Mouse (Mus musculus): ENCODE data around the gene Cd209b. TPM values are rescaled to one million over a fixed set of nuclear protein-coding genes. Genes with fewer than 3 reads are reported as not detected.

Gene Cd209b
- not detected for total RNA-seq (2023)

GRCm38 (mm10) chr8:3926744-3927143, at the start of gene Cd209b:
Gene Cd209b (minus strand): TSS chr8:3926844.

GRCm38 (mm10) chr8:3954646-3955045, 28.0 kb upstream of the Cd209b start, which contains the start of gene Cd209c:
Gene Cd209c (minus strand): TSS chr8:3954746.

GRCm38 (mm10) chr8:3878455-3878854, 48.2 kb downstream of the Cd209b start, which contains the start of gene Cd209d:
Gene Cd209d (minus strand): TSS chr8:3878555.

Other genes with a start within 250 kb of the Cd209b start
- 100 to 1,000 TPM; 596 to 740 TPM for gene Fcer2a, start 232.7 kb downstream of the Cd209b start, total RNA-seq (2023)
- not detected for gene Clec4g, start 206.2 kb downstream of the Cd209b start, total RNA-seq (2023)
- 1 to 10 TPM; 1.0 to 1.1 TPM for gene Cd209a, start 177.9 kb downstream of the Cd209b start, total RNA-seq (2023)
- gene Cd209e, start 72.5 kb downstream of the Cd209b start, total RNA-seq (2023) = not detected
- gene Cd209d, start 48.3 kb downstream of the Cd209b start, total RNA-seq (2023) = not detected
- gene Cd209c, start 27.9 kb upstream of the Cd209b start, total RNA-seq (2023) = not detected
- not detected for gene Cd209f, start 179.0 kb upstream of the Cd209b start, total RNA-seq (2023)
- gene Cd209g, start 207.3 kb upstream of the Cd209b start, total RNA-seq (2023) = not detected
- 10 to 100 TPM; 25.0 to 31.1 TPM for gene Evi5l, start 239.7 kb upstream of the Cd209b start, total RNA-seq (2023)